Mouse (Mus musculus) kidney, embryonic 15.5 days (tissue): ENCODE measurements around the gene Skap2. TPM values are rescaled to one million over a fixed set of nuclear protein-coding genes. Genes with fewer than 3 reads are reported as not detected.
A peak's percentile ranks its signal among the peaks of the same experiment; 100 is the strongest.

ENCODE experiments used
- ATAC-seq: fragments of 200-750 bp; cut with Nextera tagmentation; replicated peaks from 2 replicates; pipeline ENCODE4 v1.8.0; 2017; ENCODE audit warnings: moderate TSS enrichment; ENCODE audit not compliant: low FRiP score
- H3K27ac ChIP-seq: fragments of 300-500 bp; sonication (generic); 2 replicates; pipeline ENCODE4 v1.5.1; 2015; ENCODE audit warnings: mild to moderate bottlenecking, inconsistent platforms
- H3K27me3 ChIP-seq: fragments of 300-500 bp; sonication (generic); 2 replicates; pipeline ENCODE4 v1.6.1; 2015; ENCODE audit warnings: inconsistent platforms
- H3K36me3 ChIP-seq: fragments of 300-500 bp; sonication (generic); 2 replicates; pipeline ENCODE4 v1.6.1; 2015; ENCODE audit warnings: inconsistent platforms
- H3K4me1 ChIP-seq: fragments of 300-500 bp; sonication (generic); 2 replicates; pipeline ENCODE4 v1.6.1; 2015; ENCODE audit warnings: inconsistent platforms
- H3K4me2 ChIP-seq: fragments of 300-500 bp; sonication (generic); 2 replicates; pipeline ENCODE4 v1.6.1; 2015; ENCODE audit warnings: moderate library complexity, mild to moderate bottlenecking, inconsistent platforms
- H3K4me3 ChIP-seq: fragments of 300-500 bp; sonication (generic); replicated peaks from 2 replicates; pipeline ENCODE4 v1.5.1; 2015; ENCODE audit warnings: mild to moderate bottlenecking, inconsistent platforms
- H3K9ac ChIP-seq: fragments of 300-500 bp; sonication (generic); 2 replicates; pipeline ENCODE4 v1.6.1; 2015; ENCODE audit warnings: mild to moderate bottlenecking, inconsistent platforms
- H3K9me3 ChIP-seq: fragments of 300-500 bp; sonication (generic); replicated peaks from 2 replicates; pipeline ENCODE4 v1.6.1; 2016; ENCODE audit warnings: inconsistent platforms
- WGBS: fragments of 180-500 bp; shearing (Covaris S2); methylation state at CpG from one replicate; pipeline ENCODE4 v1.1.7; 2015; ENCODE audit warnings: mixed read lengths; 5-methylcytosine and 5-hydroxymethylcytosine counted together
- polyA plus RNA-seq: library from polyadenylated mRNA; unstranded; fragments of >200 nt; fragmentation: Nextera tagmentation; extraction: Ambion mirVana; gene quantifications from 2 replicates; pipeline ENCODE4 v1.2.1, GENCODE M21; 2015

Gene Skap2
- polyA plus RNA-seq, 1 experiment from 2014 or later: 34.5 TPM

DNA sequence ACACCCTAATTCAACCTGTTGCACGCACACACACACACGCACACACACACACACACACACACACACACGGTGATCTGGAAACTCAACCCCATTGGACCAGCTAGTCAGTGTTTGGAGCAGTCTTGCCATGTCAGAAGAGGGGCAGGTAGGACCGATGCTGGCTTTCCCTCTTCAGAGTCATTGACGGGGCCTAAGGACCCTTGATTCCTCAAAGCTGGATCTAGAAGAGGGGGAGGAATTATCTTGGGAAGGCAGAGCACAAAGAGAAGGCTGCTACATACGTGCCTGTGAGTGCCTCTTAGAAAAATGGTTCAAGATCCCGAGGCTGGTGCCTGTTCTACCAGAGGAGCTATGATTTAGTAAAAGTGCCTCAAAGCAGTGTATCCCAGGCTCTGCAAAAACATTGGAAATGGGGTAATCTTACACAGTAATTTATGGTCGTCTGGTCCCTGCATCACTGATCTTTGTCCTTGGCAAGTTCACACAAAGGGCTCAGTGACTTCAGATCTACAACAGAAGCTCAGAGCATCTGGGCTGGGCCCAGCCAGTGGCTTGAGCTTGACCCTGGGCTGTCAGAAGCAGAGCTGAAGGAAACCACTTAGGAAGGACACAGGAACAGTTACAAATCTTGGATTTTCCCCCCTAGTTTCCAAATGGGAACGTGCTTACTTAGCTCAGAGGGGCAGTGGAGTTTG is 188.1 kb downstream of the Skap2 start:
- Histone ChIP-seq H3K27ac (peak overlapping the region; percentile 23; the same call in 1 of the 2 replicates), H3K36me3 (no peaks in the 10 kb centered on the region), H3K4me3 (no peak overlapping the region), H3K27me3 (0 out of 2 replicates have a peak, but pooled peaks cover 3% of the 10 kb centered on the region), H3K9me3 (no peaks in the 10 kb centered on the region), H3K4me1 (peaks cover 18% of the 10 kb centered on the region), H3K4me2 (no peak overlapping the region), H3K9ac (no peak overlapping the region)
- 49% methylated on average over 9 of the region's 9 CpGs for WGBS
- ATAC-seq: no peak

GRCm38 (mm10) chr6:51822049-51822448 is 190.3 kb downstream of the Skap2 start:
- H3K36me3 ChIP-seq: no peaks in the 10 kb centered on the region
- no peak for ATAC-seq
- peaks cover 9% of the 10 kb centered on the region; the same call in 1 of the 2 replicates for H3K9me3 ChIP-seq
- 75% methylated on average over 4 of the region's 4 CpGs for WGBS
- H3K27me3 ChIP-seq: no peaks in the 10 kb centered on the region
- no peak overlapping the region for H3K4me2 ChIP-seq
- H3K4me3 ChIP-seq: no peak overlapping the region
- no peak overlapping the region for H3K9ac ChIP-seq
- peaks cover 18% of the 10 kb centered on the region for H3K4me1 ChIP-seq
- H3K27ac ChIP-seq: no peak overlapping the region

GRCm38 (mm10) chr6:51820853-51821252 is 191.5 kb downstream of the Skap2 start:
- Histone ChIP-seq H3K36me3 (no peaks in the 10 kb centered on the region), H3K9ac (no peak overlapping the region), H3K27me3 (0 out of 2 replicates have a peak, but pooled peaks cover 4% of the 10 kb centered on the region), H3K4me3 (no peak overlapping the region), H3K27ac (no peak overlapping the region), H3K4me2 (no peak overlapping the region), H3K9me3 (peaks cover 9% of the 10 kb centered on the region; the same call in 1 of the 2 replicates), H3K4me1 (peaks cover 18% of the 10 kb centered on the region)
- 76% methylated on average over 5 of the region's 5 CpGs for WGBS
- ATAC-seq: no peak

DNA sequence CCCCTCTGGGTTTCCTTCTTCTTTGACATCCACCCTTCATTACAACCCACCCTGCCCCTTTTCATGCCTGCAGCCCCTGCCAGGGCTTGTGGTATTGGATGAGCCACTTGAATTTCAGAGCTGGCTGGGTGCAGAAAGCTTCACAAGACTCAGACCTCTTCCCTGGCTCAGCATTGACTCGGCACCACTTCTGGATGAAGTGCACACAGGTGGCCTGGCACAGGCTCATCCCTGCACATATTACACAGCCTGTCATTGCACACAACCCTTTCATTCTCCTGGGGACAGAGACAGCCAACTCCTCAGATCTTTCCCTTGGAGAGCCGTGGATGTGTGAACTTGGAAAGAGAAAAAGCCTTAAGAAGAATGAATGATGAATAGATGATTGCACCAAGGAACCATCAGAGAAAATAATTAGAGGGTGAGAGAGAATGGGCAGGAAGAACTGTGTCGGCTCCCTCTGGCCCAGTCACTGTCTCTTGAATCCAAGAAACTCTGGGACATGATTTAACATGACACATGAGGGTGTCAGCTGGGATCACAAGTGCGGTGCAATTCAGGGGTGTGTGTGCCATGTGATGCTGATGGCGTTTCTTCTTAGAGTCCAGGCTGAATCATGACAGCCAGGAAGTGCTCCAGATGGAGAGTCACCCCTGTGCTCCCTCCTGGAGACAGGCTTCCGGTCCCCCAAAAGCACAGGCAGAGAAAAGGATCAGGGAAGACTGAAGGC is 195.3 kb downstream of the Skap2 start:
- no peak for ATAC-seq
- Histone ChIP-seq H3K4me2 (no peak overlapping the region), H3K4me3 (no peak overlapping the region), H3K4me1 (no peaks in the 10 kb centered on the region), H3K9ac (no peak overlapping the region), H3K27me3 (peaks cover 4% of the 10 kb centered on the region; the same call in 1 of the 2 replicates), H3K36me3 (no peaks in the 10 kb centered on the region), H3K9me3 (peaks cover 9% of the 10 kb centered on the region; the same call in 1 of the 2 replicates), H3K27ac (no peak overlapping the region)
- WGBS: 69% methylated on average over 6 of the region's 6 CpGs

- 84% methylated on average over 4 of the region's 4 CpGs for WGBS
- no peak overlapping the region for H3K9ac ChIP-seq
- H3K36me3 ChIP-seq: no peaks in the 10 kb centered on the region
- no peak overlapping the region for H3K4me3 ChIP-seq
- H3K4me1 ChIP-seq: peaks cover under 1% of the 10 kb centered on the region; the same call in 1 of the 2 replicates
- H3K27ac ChIP-seq: no peak overlapping the region
- no peaks in the 10 kb centered on the region for H3K9me3 ChIP-seq
- peaks cover 11% of the 10 kb centered on the region; the same call in 1 of the 2 replicates for H3K27me3 ChIP-seq
- no peak overlapping the region for H3K4me2 ChIP-seq
- ATAC-seq: no peak
These were observed 201.4 kb downstream of the Skap2 start for GRCm38 (mm10) chr6:51810906-51811305.

DNA sequence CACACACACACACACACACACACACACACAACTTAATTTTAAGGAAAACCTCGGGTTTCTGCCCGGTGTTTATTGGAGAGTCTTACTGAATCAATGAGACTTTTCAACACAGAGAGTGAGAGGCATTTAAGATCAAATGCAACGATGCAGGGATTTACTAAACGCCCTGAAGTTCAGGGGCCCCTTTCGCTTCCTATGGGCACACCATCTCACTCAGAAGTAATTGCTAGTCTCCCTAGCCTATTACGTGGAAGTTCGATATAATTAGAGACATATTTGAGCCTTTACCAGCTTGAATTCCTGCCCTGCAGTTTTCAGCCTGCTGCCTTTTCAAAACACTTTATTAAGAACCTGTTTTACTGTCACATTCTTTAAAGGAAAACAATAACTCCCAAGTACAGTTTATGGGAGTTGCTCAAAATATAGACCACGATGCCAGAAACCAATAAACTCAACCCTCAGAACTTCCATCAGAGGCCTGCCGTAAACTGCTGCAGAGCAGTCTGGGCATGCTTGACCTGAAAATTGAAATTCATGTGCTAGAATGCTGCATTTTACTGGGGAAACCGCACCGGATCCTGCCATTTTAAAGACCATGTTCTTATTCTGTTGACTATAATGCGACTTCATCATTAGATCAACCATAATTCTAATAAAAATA is 203.1 kb downstream of the Skap2 start:
- ATAC-seq: no peak
- peaks cover 11% of the 10 kb centered on the region; the same call in 1 of the 2 replicates for H3K27me3 ChIP-seq
- H3K4me2 ChIP-seq: no peak overlapping the region
- H3K4me1 ChIP-seq: peaks cover 4% of the 10 kb centered on the region
- no peak overlapping the region for H3K4me3 ChIP-seq
- no peaks in the 10 kb centered on the region for H3K36me3 ChIP-seq
- H3K27ac ChIP-seq: no peak overlapping the region
- no peak overlapping the region for H3K9ac ChIP-seq
- 72% methylated on average over 12 of the region's 12 CpGs for WGBS
- no peaks in the 10 kb centered on the region for H3K9me3 ChIP-seq

DNA sequence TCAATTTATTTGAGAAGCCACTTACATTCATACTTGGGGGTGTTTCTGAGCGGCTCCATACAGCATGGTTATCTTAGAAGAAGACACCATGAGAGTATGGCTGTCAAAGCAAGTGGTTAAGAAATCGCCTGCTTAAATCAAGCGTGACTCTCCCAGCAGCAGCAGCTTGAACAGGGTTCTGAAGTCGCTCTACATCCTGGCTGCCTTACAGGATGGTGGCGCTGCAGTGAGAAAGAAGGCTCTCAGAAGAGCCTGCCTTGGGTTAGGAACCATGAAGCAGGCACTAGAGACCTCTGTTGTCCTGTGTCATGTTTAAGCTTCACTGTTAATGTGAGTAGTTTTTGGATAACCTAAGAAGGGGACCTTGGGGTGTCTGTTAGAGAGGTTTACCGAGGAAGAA is 204.3 kb downstream of the Skap2 start:
- no peaks in the 10 kb centered on the region for H3K36me3 ChIP-seq
- H3K9me3 ChIP-seq: no peaks in the 10 kb centered on the region
- H3K27me3 ChIP-seq: peaks cover 11% of the 10 kb centered on the region; the same call in 1 of the 2 replicates
- no peak overlapping the region for H3K27ac ChIP-seq
- H3K9ac ChIP-seq: no peak overlapping the region
- ATAC-seq: no peak
- 70% methylated on average over 6 of the region's 6 CpGs for WGBS
- peaks cover 4% of the 10 kb centered on the region for H3K4me1 ChIP-seq
- no peak overlapping the region for H3K4me3 ChIP-seq
- no peak overlapping the region for H3K4me2 ChIP-seq

Other genes with a start within 250 kb of the Skap2 start
- gene Hoxa1, start 145.8 kb upstream of the Skap2 start, polyA plus RNA-seq: 0.64 and 0.81 TPM in 2 replicates
- gene Hoxa2, start 152.3 kb upstream of the Skap2 start, polyA plus RNA-seq: 2.2 and 3.6 TPM in 2 replicates
- gene 5730596B20Rik, start 164.9 kb upstream of the Skap2 start, polyA plus RNA-seq: 2.1 and 2.4 TPM in 2 replicates
- gene Hoxa4, start 179.2 kb upstream of the Skap2 start, polyA plus RNA-seq: 1.5 and 1.8 TPM in 2 replicates
- gene Hoxa5, start 192.0 kb upstream of the Skap2 start, polyA plus RNA-seq: 11.0 and 11.5 TPM in 2 replicates
- gene Hoxa6, start 196.2 kb upstream of the Skap2 start, polyA plus RNA-seq: 4.2 and 4.3 TPM in 2 replicates
- 9.5 and 11.8 TPM in 2 replicates for gene Hoxa3, start 200.8 kb upstream of the Skap2 start, polyA plus RNA-seq
- gene Gm28308, start 200.8 kb upstream of the Skap2 start, polyA plus RNA-seq: 0.92 TPM in 1 of 2 replicates, not detected in the other
- gene Hoxa7, start 209.3 kb upstream of the Skap2 start, polyA plus RNA-seq: 26.7 and 27.2 TPM in 2 replicates
- gene Hoxa9, start 218.5 kb upstream of the Skap2 start, polyA plus RNA-seq: 53.4 and 65.1 TPM in 2 replicates
- gene Hoxa10, start 228.3 kb upstream of the Skap2 start, polyA plus RNA-seq: 157 and 172 TPM in 2 replicates
- gene Hoxa11, start 233.3 kb upstream of the Skap2 start, polyA plus RNA-seq: 34.3 and 34.8 TPM in 2 replicates
- gene Hoxa13, start 248.3 kb upstream of the Skap2 start, polyA plus RNA-seq: 0.13 and 0.43 TPM in 2 replicates